Mouse (Mus musculus) MEL (cell line): Measurements from ENCODE around the gene Tm9sf2. TPM values are rescaled to one million over a fixed set of nuclear protein-coding genes. Genes with fewer than 3 reads are reported as not detected.

Source experiments
- DNase-seq: peaks from one replicate; pipeline ENCODE4 v3.0.0; 2011; ENCODE audit warnings: low read depth, low spot score
- H3K27ac ChIP-seq: 2 replicates; pipeline ENCODE4 v1.5.1; 2012; ENCODE audit warnings: low read depth, mild to moderate bottlenecking, control low read depth, low read length, moderate library complexity; ENCODE audit not compliant: control insufficient read depth
- H3K27me3 ChIP-seq, 2 experiments: fragments of 150-350 bp in 1 of 2; sonication (generic) in 1 of 2; 2 replicates each; pipeline ENCODE4 v1.6.1; 2012; ENCODE audit warnings: low read length in 2 of 2, mild to moderate bottlenecking in 2 of 2, improper control_type of control experiment in 1 of 2, moderate library complexity in 1 of 2; ENCODE audit not compliant: insufficient read depth in 2 of 2, control insufficient read depth in 1 of 2
- H3K36me3 ChIP-seq, 2 experiments: 2 replicates each; pipeline ENCODE4 v1.6.1; 2012 to 2014; ENCODE audit warnings: low read length in 2 of 2, improper control_type of control experiment in 1 of 2, inconsistent platforms in 1 of 2, mild to moderate bottlenecking in 1 of 2; ENCODE audit not compliant: insufficient read depth in 2 of 2, control insufficient read depth in 1 of 2
- H3K4me1 ChIP-seq, 2 experiments: fragments of 150-350 bp in 1 of 2; sonication (generic) in 1 of 2; 2 replicates each; pipeline ENCODE4 v1.6.1; 2012; ENCODE audit warnings: low read length in 2 of 2, improper control_type of control experiment in 1 of 2, mild to moderate bottlenecking in 1 of 2; ENCODE audit not compliant: insufficient read depth in 2 of 2, control insufficient read depth in 1 of 2
- H3K4me3 ChIP-seq, 2 experiments: fragments of 150-350 bp in 1 of 2; sonication (generic) in 1 of 2; 2 replicates each; pipeline ENCODE4 v1.5.1; 2012; ENCODE audit warnings: low read depth in 2 of 2, low read length in 2 of 2, mild to moderate bottlenecking in 2 of 2, moderate library complexity in 2 of 2, control low read depth in 1 of 2, improper control_type of control experiment in 1 of 2; ENCODE audit not compliant: control insufficient read depth in 1 of 2, insufficient read depth in 1 of 2
- H3K79me2 ChIP-seq: 2 replicates; pipeline ENCODE4 v1.6.1; 2012; ENCODE audit warnings: mild to moderate bottlenecking, low read length, moderate library complexity; ENCODE audit not compliant: control insufficient read depth, poor library complexity, insufficient read depth
- H3K9ac ChIP-seq: 2 replicates; pipeline ENCODE4 v1.6.1; 2012; ENCODE audit warnings: low read depth, mild to moderate bottlenecking, control low read depth, low read length, moderate library complexity; ENCODE audit not compliant: control insufficient read depth, poor library complexity, severe bottlenecking
- H3K9me3 ChIP-seq: fragments of 150-350 bp; sonication (generic); replicated peaks from 2 replicates; pipeline ENCODE4 v1.6.1; 2012; ENCODE audit warnings: mild to moderate bottlenecking, low read length, improper control_type of control experiment, moderate library complexity; ENCODE audit not compliant: insufficient read depth
- BHLHE40 ChIP-seq: IDR thresholded peaks from 2 replicates; pipeline ENCODE4 v1.6.1; 2012; ENCODE audit warnings: low read depth, mild to moderate bottlenecking, inconsistent platforms, low read length, improper control_type of control experiment, borderline replicate concordance
- CTCF ChIP-seq, 3 experiments: IDR thresholded peaks in 2 of 3; conservative IDR thresholded peaks in 1 of 3; 2 replicates each; pipeline ENCODE4 v1.5.1; 2011 to 2012; ENCODE audit warnings: low read length in 3 of 3, low read depth in 2 of 3, mild to moderate bottlenecking in 2 of 3, improper control_type of control experiment in 1 of 3, inconsistent platforms in 1 of 3, mixed read lengths in 1 of 3, moderate library complexity in 1 of 3; ENCODE audit not compliant: control insufficient read depth in 1 of 3, insufficient read depth in 1 of 3, poor library complexity in 1 of 3, severe bottlenecking in 1 of 3
- E2F4 ChIP-seq: IDR thresholded peaks from 2 replicates; pipeline ENCODE4 v1.6.1; 2011; ENCODE audit warnings: low read depth, low read length, improper control_type of control experiment, borderline replicate concordance
- ELF1 ChIP-seq: IDR thresholded peaks from 2 replicates; pipeline ENCODE4 v1.6.1; 2014; ENCODE audit warnings: low read depth, mild to moderate bottlenecking, inconsistent platforms, low read length, improper control_type of control experiment, moderate library complexity
- EP300 ChIP-seq, 2 experiments: IDR thresholded peaks; 2 replicates each; pipeline ENCODE4 v1.6.1; 2011; ENCODE audit warnings: improper control_type of control experiment in 2 of 2, low read length in 2 of 2, low read depth in 1 of 2, mild to moderate bottlenecking in 1 of 2
- ETS1 ChIP-seq: IDR thresholded peaks from 2 replicates; pipeline ENCODE4 v1.6.1; 2012; ENCODE audit warnings: low read depth, mild to moderate bottlenecking, inconsistent platforms, low read length, improper control_type of control experiment, moderate library complexity
- GABPA ChIP-seq: IDR thresholded peaks from 2 replicates; pipeline ENCODE4 v1.6.1; 2012; ENCODE audit warnings: low read depth, mild to moderate bottlenecking, inconsistent platforms, low read length, improper control_type of control experiment, moderate library complexity
- KAT2A ChIP-seq: conservative IDR thresholded peaks from 2 replicates; pipeline ENCODE4 v1.6.1; 2012; ENCODE audit warnings: low read depth, low read length, improper control_type of control experiment, inconsistent platforms
- MAFK ChIP-seq: IDR thresholded peaks from 2 replicates; pipeline ENCODE4 v1.6.1; 2011; ENCODE audit warnings: low read depth, mild to moderate bottlenecking, low read length, improper control_type of control experiment, borderline replicate concordance
- MEF2A ChIP-seq: IDR thresholded peaks from 2 replicates; pipeline ENCODE4 v1.6.1; 2014; ENCODE audit warnings: low read depth, mild to moderate bottlenecking, inconsistent platforms, low read length, improper control_type of control experiment; ENCODE audit not compliant: poor library complexity, insufficient replicate concordance, severe bottlenecking; ENCODE audit errors: extremely low read depth
- MYB ChIP-seq: IDR thresholded peaks from 2 replicates; pipeline ENCODE4 v1.6.1; 2011; ENCODE audit warnings: mild to moderate bottlenecking, low read depth, low read length, improper control_type of control experiment
- TCF12 ChIP-seq: IDR thresholded peaks from 2 replicates; pipeline ENCODE4 v1.6.1; 2014; ENCODE audit warnings: low read depth, mild to moderate bottlenecking, inconsistent platforms, low read length, improper control_type of control experiment, moderate library complexity
- ZC3H11A ChIP-seq: IDR thresholded peaks from 2 replicates; pipeline ENCODE4 v1.6.1; 2012; ENCODE audit warnings: low read depth, mild to moderate bottlenecking, inconsistent platforms, low read length, improper control_type of control experiment
- ZNF384 ChIP-seq: IDR thresholded peaks from 2 replicates; pipeline ENCODE4 v1.6.1; 2012; ENCODE audit warnings: low read depth, mild to moderate bottlenecking, inconsistent platforms, low read length, improper control_type of control experiment
- polyA plus RNA-seq, 2 experiments: library from polyadenylated mRNA; stranded (reverse) in 1 of 2; unstranded in 1 of 2; fragments of >175 nt in 1 of 2; fragments of >200 nt in 1 of 2; gene quantifications; 2 replicates each; pipeline versions ENCODE4 v1.2.1 to v1.2.4; 2012; ENCODE audit warnings: low replicate concordance in 2 of 2, low read depth in 1 of 2; ENCODE audit not compliant: insufficient read length in 2 of 2, insufficient read depth in 1 of 2, missing spikeins in 1 of 2
- total RNA-seq: library from RNA; depleted of rRNA; stranded (reverse); fragments of 300-350 nt; gene quantifications from 2 replicates; pipeline ENCODE4 v1.2.3, GENCODE M21; 2012

Gene Tm9sf2
- total and polyA plus RNA-seq, 3 experiments = 59.6 to 62.7 TPM; not detected in 1

- Histone ChIP-seq H3K27me3 (no peaks in the 10 kb centered on the region), H3K36me3 (peaks cover 0 to 13% of the 10 kb centered on the region in 2 experiments; a peak in 2 of 4 replicates), H3K79me2 (no peaks in the 10 kb centered on the region), H3K4me1 (no peaks in the 10 kb centered on the region), H3K27ac (no peak overlapping the region), H3K4me3 (no peak overlapping the region), H3K9me3 (no peaks in the 10 kb centered on the region), H3K9ac (no peak overlapping the region)
- no peak for TF ChIP-seq EP300 (IDR thresholded peaks at IDR 0.05; ENCODE audit: low read depth in 1 of 2, low read length in 2 of 2)
- no peak for TF ChIP-seq ETS1
- no peak for TF ChIP-seq BHLHE40
- DNase-seq = no peak
Measured at GRCm38 (mm10) chr14:122160916-122161315, 54.1 kb downstream of the Tm9sf2 start.

- no peak for DNase-seq
- H3K9ac ChIP-seq = no peak overlapping the region
- no peak overlapping the region for H3K4me3 ChIP-seq
- no peaks in the 10 kb centered on the region for H3K79me2 ChIP-seq
- H3K4me1 ChIP-seq = no peaks in the 10 kb centered on the region
- no peak overlapping the region for H3K27ac ChIP-seq
- no peak for TF ChIP-seq E2F4
- TF ChIP-seq GABPA = no peak
- TF ChIP-seq ELF1 = no peak
- no peak for TF ChIP-seq ETS1
- no peak for TF ChIP-seq ZNF384
- TF ChIP-seq TCF12 = no peak
- TF ChIP-seq ZC3H11A = no peak
- no peak for TF ChIP-seq BHLHE40
- TF ChIP-seq MEF2A = no peak
- TF ChIP-seq MAFK = no peak
- TF ChIP-seq CTCF (IDR thresholded peaks at IDR 0.05 in 2 of 3, conservative IDR thresholded peaks at IDR 0.05 in 1 of 3; ENCODE audit: control insufficient read depth in 1 of 3, insufficient read depth in 1 of 3, low read depth in 2 of 3, low read length in 3 of 3, poor library complexity in 1 of 3, severe bottlenecking in 1 of 3) = no peak
- TF ChIP-seq MYB = no peak
- TF ChIP-seq KAT2A = no peak
- no peaks in the 10 kb centered on the region for H3K9me3 ChIP-seq
- H3K36me3 ChIP-seq = no peaks in the 10 kb centered on the region
- H3K27me3 ChIP-seq = no peaks in the 10 kb centered on the region
Measured at GRCm38 (mm10) chr14:122168912-122169311, 62.1 kb downstream of the Tm9sf2 start.
